Mouse (Mus musculus): Measurements from ENCODE around the gene Hist1h2bk. TPM values are rescaled to one million over a fixed set of nuclear protein-coding genes. Genes with fewer than 3 reads are reported as not detected.
"Not testable (repeated sequence)": the region's sequence is repeated elsewhere in the genome, so short reads cannot be mapped to it uniquely, and the experiment has no call there.

Gene Hist1h2bk
- 2,495 and 3,316 TPM in 2 replicates for total RNA-seq (2012; rRNA removed)
- 1 to 10 TPM in 1 of 2 experiments, not detected in 1; 5.7 TPM for polyA plus RNA-seq (2012; ENCODE audit: insufficient read depth in 1 of 2, insufficient read length in 2 of 2, low read depth in 1 of 2, low replicate concordance in 2 of 2, missing spikeins in 1 of 2)

DNA sequence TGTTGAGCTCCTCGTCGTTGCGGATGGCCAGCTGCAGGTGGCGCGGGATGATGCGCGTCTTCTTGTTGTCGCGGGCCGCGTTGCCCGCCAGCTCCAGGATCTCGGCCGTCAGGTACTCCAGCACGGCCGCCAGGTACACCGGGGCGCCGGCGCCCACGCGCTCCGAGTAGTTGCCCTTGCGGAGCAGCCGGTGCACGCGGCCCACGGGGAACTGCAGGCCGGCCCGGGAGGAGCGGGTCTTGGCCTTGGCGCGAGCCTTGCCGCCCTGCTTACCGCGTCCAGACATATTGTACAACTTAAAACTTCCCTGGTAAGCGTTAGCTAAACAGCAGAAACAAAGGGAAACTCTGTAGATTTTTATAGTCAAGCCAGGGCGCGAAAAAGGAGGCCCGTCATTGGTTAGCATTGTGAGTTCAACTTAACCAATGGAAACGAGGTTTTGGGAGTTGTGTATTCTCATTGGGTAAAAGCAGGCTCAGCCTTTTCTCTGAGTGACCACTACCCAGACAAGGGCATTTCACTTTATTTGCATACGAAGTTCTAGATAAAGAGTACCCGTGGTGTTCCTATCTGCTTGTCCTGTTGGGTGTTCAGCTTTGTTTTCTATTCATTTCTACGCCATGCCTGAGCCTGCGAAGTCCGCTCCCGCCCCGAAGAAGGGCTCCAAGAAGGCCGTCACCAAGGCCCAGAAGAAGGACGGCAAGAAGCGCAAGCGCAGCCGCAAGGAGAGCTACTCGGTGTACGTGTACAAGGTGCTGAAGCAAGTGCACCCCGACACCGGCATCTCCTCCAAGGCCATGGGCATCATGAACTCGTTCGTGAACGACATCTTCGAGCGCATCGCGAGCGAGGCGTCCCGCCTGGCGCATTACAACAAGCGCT, at the start of gene Hist1h2bk, which contains the start of gene Hist1h2ah:
Gene Hist1h2bk (plus strand): TSS at position 604 of the 882 bp plus-strand sequence.
Gene Hist1h2ah (minus strand): TSS at position 302 of the 882 bp plus-strand sequence.
- not testable (repeated sequence) for H3K4me1 ChIP-seq (ENCODE audit: control insufficient read depth in 1 of 2, insufficient read depth in 2 of 2, low read length in 2 of 2)

GRCm38 (mm10) chr13:21992550-21992949, 43.1 kb upstream of the Hist1h2bk start:
- no peaks in the 10 kb centered on the region for H3K79me2 ChIP-seq (ENCODE audit: control insufficient read depth, insufficient read depth, low read length, poor library complexity)

More for the DNA sequence above, at the start of gene Hist1h2bk, which contains the start of gene Hist1h2ah:
- H3K36me3 ChIP-seq (ENCODE audit: control insufficient read depth in 1 of 2, insufficient read depth in 2 of 2, low read length in 2 of 2): peaks cover 0 to 22% of the 10 kb centered on the region in 2 experiments; a peak in 2 of 4 replicates
- H3K27ac ChIP-seq (ENCODE audit: control insufficient read depth, low read depth, low read length): peak within 1 kb of the TSS; percentile 88
- not testable (repeated sequence) for H3K27me3 ChIP-seq (ENCODE audit: control insufficient read depth in 1 of 2, insufficient read depth in 2 of 2, low read length in 2 of 2); H3K79me2 ChIP-seq (ENCODE audit: control insufficient read depth, insufficient read depth, low read length, poor library complexity); H3K9me3 ChIP-seq (replicated peaks; ENCODE audit: insufficient read depth, low read length)
- DNase-seq (ENCODE audit: low read depth, low spot score): peak; percentile 98
- H3K9ac ChIP-seq (ENCODE audit: control insufficient read depth, low read depth, low read length, poor library complexity, severe bottlenecking): peak within 1 kb of the TSS; percentile 68
- peak within 1 kb of the TSS; percentile 17 to 43 for H3K4me3 ChIP-seq (ENCODE audit: control insufficient read depth in 1 of 2, insufficient read depth in 1 of 2, low read depth in 2 of 2, low read length in 2 of 2)
- TF ChIP-seq UBTF (IDR thresholded peaks at IDR 0.05; ENCODE audit: borderline replicate concordance, insufficient read depth, low read depth, low read length) (0 out of 2 replicates have a peak, but pooled peaks have one; percentile 46), POLR2A (IDR thresholded peaks at IDR 0.05; ENCODE audit: control insufficient read depth in 1 of 2, insufficient read depth in 1 of 2, low read depth in 1 of 2, low read length in 2 of 2, poor library complexity in 1 of 2) (peak; percentile 12 to 72), TBP (IDR thresholded peaks at IDR 0.05; ENCODE audit: low read depth, low read length) (peak; percentile 98), POLR2AphosphoS5 (IDR thresholded peaks at IDR 0.05; ENCODE audit: borderline replicate concordance, low read depth, low read length) (peak; percentile 94; the same call in 1 of the 2 replicates)

GRCm38 (mm10) chr13:21993957-21994738, 41.5 kb upstream of the Hist1h2bk start:
- peak; percentile 86 for DNase-seq (ENCODE audit: low read depth, low spot score)
- Histone ChIP-seq H3K9ac (ENCODE audit: control insufficient read depth, low read depth, low read length, poor library complexity, severe bottlenecking) (no peak overlapping the region), H3K27ac (ENCODE audit: control insufficient read depth, low read depth, low read length) (no peak overlapping the region), H3K4me3 (ENCODE audit: control insufficient read depth in 1 of 2, insufficient read depth in 1 of 2, low read depth in 2 of 2, low read length in 2 of 2) (peak overlapping the region; percentile 47 to 57; a peak in 3 of 4 replicates), H3K9me3 (replicated peaks; ENCODE audit: insufficient read depth, low read length) (no peaks in the 10 kb centered on the region), H3K27me3 (ENCODE audit: control insufficient read depth in 1 of 2, insufficient read depth in 2 of 2, low read length in 2 of 2) (peaks cover 0 to 2% of the 10 kb centered on the region in 2 experiments; a peak in 2 of 4 replicates), H3K4me1 (ENCODE audit: control insufficient read depth in 1 of 2, insufficient read depth in 2 of 2, low read length in 2 of 2) (peaks cover 0 to 9% of the 10 kb centered on the region in 2 experiments; a peak in 1 of 4 replicates), H3K79me2 (ENCODE audit: control insufficient read depth, insufficient read depth, low read length, poor library complexity) (no peaks in the 10 kb centered on the region), H3K36me3 (ENCODE audit: control insufficient read depth in 1 of 2, insufficient read depth in 2 of 2, low read length in 2 of 2) (peaks cover 0 to 11% of the 10 kb centered on the region in 2 experiments; a peak in 2 of 4 replicates)
- no peak for TF ChIP-seq MAX (IDR thresholded peaks at IDR 0.05; ENCODE audit: low read length)
- peak; percentile 96 for TF ChIP-seq RCOR1 (IDR thresholded peaks at IDR 0.05; ENCODE audit: low read depth, low read length)
- TF ChIP-seq JUND (IDR thresholded peaks at IDR 0.05; ENCODE audit: low read depth, low read length): no peak
- no peak for TF ChIP-seq EP300 (IDR thresholded peaks at IDR 0.05; ENCODE audit: low read depth in 1 of 2, low read length in 2 of 2)
- TF ChIP-seq BHLHE40 (IDR thresholded peaks at IDR 0.05; ENCODE audit: borderline replicate concordance, low read depth, low read length): no peak
- TF ChIP-seq MYC (IDR thresholded peaks at IDR 0.05; ENCODE audit: low read depth, low read length): peak; percentile 75; the same call in 1 of the 2 replicates
- no peak for TF ChIP-seq KAT2A (conservative IDR thresholded peaks at IDR 0.05; ENCODE audit: low read depth, low read length)
- peak; percentile 100 for TF ChIP-seq TBP (IDR thresholded peaks at IDR 0.05; ENCODE audit: low read depth, low read length)
- TF ChIP-seq TAL1 (IDR thresholded peaks at IDR 0.05; ENCODE audit: low read length): no peak
- no peak for TF ChIP-seq ZC3H11A (IDR thresholded peaks at IDR 0.05; ENCODE audit: low read depth, low read length)
- TF ChIP-seq GATA1 (IDR thresholded peaks at IDR 0.05; ENCODE audit: low read depth, low read length): peak; percentile 20; the same call in 1 of the 2 replicates
- peak; percentile 89 for TF ChIP-seq MAFK (IDR thresholded peaks at IDR 0.05; ENCODE audit: borderline replicate concordance, low read depth, low read length)
- TF ChIP-seq MEF2A (IDR thresholded peaks at IDR 0.05; ENCODE audit: extremely low read depth, insufficient replicate concordance, low read depth, low read length, poor library complexity, severe bottlenecking): no peak
- TF ChIP-seq MAZ (IDR thresholded peaks at IDR 0.05; ENCODE audit: low read depth, low read length): no peak
- no peak for TF ChIP-seq CTCF (IDR thresholded peaks at IDR 0.05 in 2 of 3, conservative IDR thresholded peaks at IDR 0.05 in 1 of 3; ENCODE audit: control insufficient read depth in 1 of 3, insufficient read depth in 1 of 3, low read depth in 2 of 3, low read length in 3 of 3, poor library complexity in 1 of 3, severe bottlenecking in 1 of 3)
- no peak for TF ChIP-seq MYB (IDR thresholded peaks at IDR 0.05; ENCODE audit: low read depth, low read length)

More at GRCm38 (mm10) chr13:21992550-21992949, 43.1 kb upstream of the Hist1h2bk start:
- TF ChIP-seq CHD1 (IDR thresholded peaks at IDR 0.05; ENCODE audit: low read depth, low read length) (no peak), ZNF384 (IDR thresholded peaks at IDR 0.05; ENCODE audit: low read depth, low read length) (peak; percentile 5; the same call in 1 of the 2 replicates)
- Histone ChIP-seq H3K27ac (ENCODE audit: control insufficient read depth, low read depth, low read length) (no peak overlapping the region), H3K9ac (ENCODE audit: control insufficient read depth, low read depth, low read length, poor library complexity, severe bottlenecking) (no peak overlapping the region), H3K9me3 (replicated peaks; ENCODE audit: insufficient read depth, low read length) (no peaks in the 10 kb centered on the region), H3K36me3 (ENCODE audit: control insufficient read depth in 1 of 2, insufficient read depth in 2 of 2, low read length in 2 of 2) (peaks cover 0 to 9% of the 10 kb centered on the region in 2 experiments; a peak in 2 of 4 replicates), H3K4me3 (ENCODE audit: control insufficient read depth in 1 of 2, insufficient read depth in 1 of 2, low read depth in 2 of 2, low read length in 2 of 2) (no peak overlapping the region), H3K27me3 (ENCODE audit: control insufficient read depth in 1 of 2, insufficient read depth in 2 of 2, low read length in 2 of 2) (no peaks in the 10 kb centered on the region), H3K4me1 (ENCODE audit: control insufficient read depth in 1 of 2, insufficient read depth in 2 of 2, low read length in 2 of 2) (peaks cover 0 to 9% of the 10 kb centered on the region in 2 experiments; a peak in 1 of 4 replicates)
- no peak for DNase-seq (ENCODE audit: low read depth, low spot score)

All from MEL (cell line).